Mouse (Mus musculus): ENCODE data around the gene Plin5. TPM values are rescaled to one million over a fixed set of nuclear protein-coding genes. Genes with fewer than 3 reads are reported as not detected.
A peak's percentile ranks its signal among the peaks of the same experiment; 100 is the strongest.
"Not testable (repeated sequence)": the region's sequence is repeated elsewhere in the genome, so short reads cannot be mapped to it uniquely, and the experiment has no call there.

Plin5 gene
- total RNA-seq, 2 experiments from 2014 or later, result 61.6 to 67.6 TPM

GRCm38 (mm10) chr17:56107736-56108135 is 9.7 kb downstream of the Plin5 start:
- DNase-seq, result peak; percentile 8

GRCm38 (mm10) chr17:56106981-56107380 is 10.4 kb downstream of the Plin5 start:
- peak; percentile 6 for DNase-seq

GRCm38 (mm10) chr17:56106436-56106835 is 11.0 kb downstream of the Plin5 start:
- not testable (repeated sequence) for DNase-seq

GRCm38 (mm10) chr17:56104821-56105220 is 12.6 kb downstream of the Plin5 start:
- DNase-seq, result peak; percentile 6

- peak; percentile 14 for DNase-seq
Measured at GRCm38 (mm10) chr17:56103465-56104285, 13.7 kb downstream of the Plin5 start.

- DNase-seq, result peak; percentile 25
Measured at GRCm38 (mm10) chr17:56102927-56103326, 14.5 kb downstream of the Plin5 start.

- DNase-seq, result peak; percentile 8
Measured at GRCm38 (mm10) chr17:56102158-56102557, 15.2 kb downstream of the Plin5 start.

GRCm38 (mm10) chr17:56100811-56101210 is 16.6 kb downstream of the Plin5 start:
- DNase-seq, result peak; percentile 27

GRCm38 (mm10) chr17:56098711-56099572 is 18.5 kb downstream of the Plin5 start:
- DNase-seq, result peak; percentile 22

GRCm38 (mm10) chr17:56098180-56098579 is 19.2 kb downstream of the Plin5 start:
- DNase-seq, result no peak

GRCm38 (mm10) chr17:56096883-56097282 is 20.5 kb downstream of the Plin5 start:
- no peak for DNase-seq

GRCm38 (mm10) chr17:56092794-56093193 is 24.6 kb downstream of the Plin5 start:
- peak; percentile 5 for DNase-seq

- DNase-seq, result no peak
Measured at GRCm38 (mm10) chr17:56092312-56092711, 25.1 kb downstream of the Plin5 start.

GRCm38 (mm10) chr17:56080781-56081585 is 36.4 kb downstream of the Plin5 start:
- peak; percentile 52 for DNase-seq

GRCm38 (mm10) chr17:56079921-56080320 is 37.5 kb downstream of the Plin5 start:
- DNase-seq, result no peak

- peak; percentile 100 for DNase-seq
Measured at GRCm38 (mm10) chr17:56078880-56079795, 38.3 kb downstream of the Plin5 start, which contains the start of gene Hdgfl2. Gene Hdgfl2 (plus strand): TSS chr17:56079634.

- DNase-seq, result not testable (repeated sequence)
Measured at GRCm38 (mm10) chr17:56078361-56078760, 39.0 kb downstream of the Plin5 start.

- no peak for DNase-seq
Measured at GRCm38 (mm10) chr17:56077523-56077922, 39.9 kb downstream of the Plin5 start.

GRCm38 (mm10) chr17:56074827-56075208 is 42.6 kb downstream of the Plin5 start, which contains the start of gene Ubxn6:
Gene Ubxn6 (minus strand): TSS chr17:56075028.
- DNase-seq, result peak; percentile 99

- peak; percentile 90 for DNase-seq
Measured at GRCm38 (mm10) chr17:56074097-56074826, 43.1 kb downstream of the Plin5 start.

All from heart, postnatal 4 days (tissue).